Mouse (Mus musculus): Measurements from ENCODE around the gene Hist1h3e. TPM values are rescaled to one million over a fixed set of nuclear protein-coding genes. Genes with fewer than 3 reads are reported as not detected.
"Not testable (repeated sequence)": the region's sequence is repeated elsewhere in the genome, so short reads cannot be mapped to it uniquely, and the experiment has no call there.

Gene Hist1h3e
- polyA plus RNA-seq, 1 experiment from 2014 or later, result 1.1 TPM

GRCm38 (mm10) chr13:23593051-23593770 is 31.0 kb upstream of the Hist1h3e start:
- Histone ChIP-seq H3K4me2 (no peak overlapping the region), H3K36me3 (no peaks in the 10 kb centered on the region), H3K27ac (replicated peaks) (no peak overlapping the region), H3K4me1 (no peaks in the 10 kb centered on the region), H3K9me3 (replicated peaks) (no peaks in the 10 kb centered on the region), H3K4me3 (replicated peaks) (no peak overlapping the region), H3K9ac (replicated peaks) (no peak overlapping the region), H3K27me3 (replicated peaks) (no peaks in the 10 kb centered on the region)
- WGBS, result 90% methylated on average over 5 of the region's 5 CpGs
- no peak for ATAC-seq (ENCODE audit: low FRiP score)

- no peaks in the 10 kb centered on the region for H3K27me3 ChIP-seq (replicated peaks)
- no peak for ATAC-seq (ENCODE audit: low FRiP score)
- no peak overlapping the region for H3K27ac ChIP-seq (replicated peaks)
- 92% methylated on average over 7 of the region's 7 CpGs for WGBS
- H3K4me1 ChIP-seq, result no peaks in the 10 kb centered on the region
- no peaks in the 10 kb centered on the region for H3K9me3 ChIP-seq (replicated peaks)
- no peak overlapping the region for H3K9ac ChIP-seq (replicated peaks)
- H3K4me3 ChIP-seq (replicated peaks), result no peak overlapping the region
- no peak overlapping the region for H3K4me2 ChIP-seq
- H3K36me3 ChIP-seq, result no peaks in the 10 kb centered on the region
These were observed 30.4 kb upstream of the Hist1h3e start for GRCm38 (mm10) chr13:23592614-23593013.

- not testable (repeated sequence) for H3K27ac ChIP-seq (replicated peaks); H3K9ac ChIP-seq (replicated peaks); H3K4me2 ChIP-seq; H3K4me3 ChIP-seq (replicated peaks); H3K36me3 ChIP-seq; ATAC-seq (ENCODE audit: low FRiP score); H3K9me3 ChIP-seq (replicated peaks); H3K4me1 ChIP-seq; H3K27me3 ChIP-seq (replicated peaks)
- 85% methylated on average over 7 of the region's 7 CpGs for WGBS
These were observed 29.7 kb upstream of the Hist1h3e start for GRCm38 (mm10) chr13:23591886-23592285.

GRCm38 (mm10) chr13:23591206-23591605 is 29.0 kb upstream of the Hist1h3e start:
- no peaks in the 10 kb centered on the region for H3K9me3 ChIP-seq (replicated peaks)
- WGBS, result 97% methylated on average over 7 of the region's 7 CpGs
- ATAC-seq (ENCODE audit: low FRiP score), result no peak
- H3K27me3 ChIP-seq (replicated peaks), result no peaks in the 10 kb centered on the region
- H3K4me1 ChIP-seq, result peaks cover 7% of the 10 kb centered on the region
- no peak overlapping the region for H3K9ac ChIP-seq (replicated peaks)
- no peaks in the 10 kb centered on the region for H3K36me3 ChIP-seq
- no peak overlapping the region for H3K4me2 ChIP-seq
- no peak overlapping the region for H3K4me3 ChIP-seq (replicated peaks)
- no peak overlapping the region for H3K27ac ChIP-seq (replicated peaks)

- peak overlapping the region; percentile 74 for H3K27ac ChIP-seq (replicated peaks)
- 3% methylated on average over 1 of the region's 1 CpGs for WGBS
These were observed 24.7 kb upstream of the Hist1h3e start for GRCm38 (mm10) chr13:23586940-23587225.

GRCm38 (mm10) chr13:23586099-23586939 is 24.1 kb upstream of the Hist1h3e start:
- no peak for ATAC-seq (ENCODE audit: low FRiP score)
- peak overlapping the region; percentile 90 for H3K27ac ChIP-seq (replicated peaks)
- WGBS, result under 1% methylated on average over 22 of the region's 22 CpGs
- H3K4me3 ChIP-seq (replicated peaks), result peak overlapping the region; percentile 31
- H3K9me3 ChIP-seq (replicated peaks), result no peaks in the 10 kb centered on the region
- no peaks in the 10 kb centered on the region for H3K36me3 ChIP-seq
- H3K4me1 ChIP-seq, result peaks cover 31% of the 10 kb centered on the region
- H3K9ac ChIP-seq (replicated peaks), result peak overlapping the region; percentile 21
- H3K27me3 ChIP-seq (replicated peaks), result no peaks in the 10 kb centered on the region
- peak overlapping the region; percentile 87 for H3K4me2 ChIP-seq

More at GRCm38 (mm10) chr13:23586940-23587225, 24.7 kb upstream of the Hist1h3e start:
- ATAC-seq (ENCODE audit: low FRiP score), result no peak
- Histone ChIP-seq H3K4me2 (peak overlapping the region; percentile 87), H3K9me3 (replicated peaks) (no peaks in the 10 kb centered on the region), H3K4me3 (replicated peaks) (peak overlapping the region; percentile 31), H3K4me1 (peaks cover 28% of the 10 kb centered on the region), H3K9ac (replicated peaks) (peak overlapping the region; percentile 21; the same call in 1 of the 2 replicates), H3K36me3 (no peaks in the 10 kb centered on the region), H3K27me3 (replicated peaks) (no peaks in the 10 kb centered on the region)

- Histone ChIP-seq H3K27ac (replicated peaks) (peak overlapping the region; percentile 90), H3K4me2 (peak overlapping the region; percentile 87), H3K4me1 (peaks cover 31% of the 10 kb centered on the region), H3K9ac (replicated peaks) (peak overlapping the region; percentile 61), H3K4me3 (replicated peaks) (peak overlapping the region; percentile 47)
- under 1% methylated on average over 26 of the region's 36 CpGs for WGBS
- H3K36me3 ChIP-seq; H3K27me3 ChIP-seq (replicated peaks); H3K9me3 ChIP-seq (replicated peaks): not testable (repeated sequence)
- peak; percentile 92 for ATAC-seq (ENCODE audit: low FRiP score)
These were observed 23.4 kb upstream of the Hist1h3e start for GRCm38 (mm10) chr13:23585442-23586098.

GRCm38 (mm10) chr13:23585029-23585441 is 22.9 kb upstream of the Hist1h3e start:
- ATAC-seq (ENCODE audit: low FRiP score), result peak; percentile 23; the same call in 1 of the 2 replicates
- H3K4me1 ChIP-seq, result peaks cover 31% of the 10 kb centered on the region
- under 1% methylated on average over 21 of the region's 21 CpGs for WGBS

GRCm38 (mm10) chr13:23584331-23584730 is 22.2 kb upstream of the Hist1h3e start:
- Histone ChIP-seq H3K9ac (replicated peaks) (peak overlapping the region; percentile 61), H3K4me1 (peaks cover 31% of the 10 kb centered on the region), H3K4me3 (replicated peaks) (peak overlapping the region; percentile 47)

More at GRCm38 (mm10) chr13:23585029-23585441, 22.9 kb upstream of the Hist1h3e start:
- Histone ChIP-seq H3K27ac (replicated peaks) (peak overlapping the region; percentile 90), H3K4me3 (replicated peaks) (peak overlapping the region; percentile 47), H3K4me2 (peak overlapping the region; percentile 87), H3K9me3 (replicated peaks) (no peaks in the 10 kb centered on the region), H3K27me3 (replicated peaks) (no peaks in the 10 kb centered on the region), H3K9ac (replicated peaks) (peak overlapping the region; percentile 61), H3K36me3 (no peaks in the 10 kb centered on the region)

GRCm38 (mm10) chr13:23583387-23584068 is 21.4 kb upstream of the Hist1h3e start:
- H3K9me3 ChIP-seq (replicated peaks), result no peaks in the 10 kb centered on the region
- H3K4me1 ChIP-seq, result peaks cover 31% of the 10 kb centered on the region
- no peak for ATAC-seq (ENCODE audit: low FRiP score)
- no peak overlapping the region for H3K9ac ChIP-seq (replicated peaks)
- H3K36me3 ChIP-seq, result no peaks in the 10 kb centered on the region
- H3K4me2 ChIP-seq, result no peak overlapping the region
- H3K27me3 ChIP-seq (replicated peaks), result no peaks in the 10 kb centered on the region
- H3K4me3 ChIP-seq (replicated peaks), result no peak overlapping the region
- no peak overlapping the region for H3K27ac ChIP-seq (replicated peaks)

More at GRCm38 (mm10) chr13:23584331-23584730, 22.2 kb upstream of the Hist1h3e start:
- ATAC-seq (ENCODE audit: low FRiP score), result no peak
- Histone ChIP-seq H3K27ac (replicated peaks) (peak overlapping the region; percentile 90), H3K36me3 (no peaks in the 10 kb centered on the region), H3K9me3 (replicated peaks) (no peaks in the 10 kb centered on the region), H3K27me3 (replicated peaks) (no peaks in the 10 kb centered on the region), H3K4me2 (peak overlapping the region; percentile 87)

Data from neural tube, embryonic 15.5 days (tissue).